Mouse (Mus musculus) embryonic stem cell, embryonic (primary cell): ENCODE measurements around the gene Lyar.

Experiments
- CTCF ChIA-PET, 4 experiments: fragments of 300-600 bp in 2 of 4; fragments of 350-600 bp in 2 of 4; sonication (Branson Sonifier 250); formaldehyde crosslinking; loops; one replicate each; lab custom pipeline; 2022; ENCODE audit warnings: inconsistent platforms in 2 of 4; lab: Charles Lee
- POLR2A ChIA-PET, 4 experiments: fragments of 300-600 bp in 2 of 4; fragments of 350-600 bp in 2 of 4; sonication (Branson Sonifier 250); formaldehyde crosslinking; loops; one replicate each; lab custom pipeline; 2022; ENCODE audit warnings: antibody characterized with exemption in 4 of 4, inconsistent platforms in 1 of 4; lab: Charles Lee

Lyar gene

DNA sequence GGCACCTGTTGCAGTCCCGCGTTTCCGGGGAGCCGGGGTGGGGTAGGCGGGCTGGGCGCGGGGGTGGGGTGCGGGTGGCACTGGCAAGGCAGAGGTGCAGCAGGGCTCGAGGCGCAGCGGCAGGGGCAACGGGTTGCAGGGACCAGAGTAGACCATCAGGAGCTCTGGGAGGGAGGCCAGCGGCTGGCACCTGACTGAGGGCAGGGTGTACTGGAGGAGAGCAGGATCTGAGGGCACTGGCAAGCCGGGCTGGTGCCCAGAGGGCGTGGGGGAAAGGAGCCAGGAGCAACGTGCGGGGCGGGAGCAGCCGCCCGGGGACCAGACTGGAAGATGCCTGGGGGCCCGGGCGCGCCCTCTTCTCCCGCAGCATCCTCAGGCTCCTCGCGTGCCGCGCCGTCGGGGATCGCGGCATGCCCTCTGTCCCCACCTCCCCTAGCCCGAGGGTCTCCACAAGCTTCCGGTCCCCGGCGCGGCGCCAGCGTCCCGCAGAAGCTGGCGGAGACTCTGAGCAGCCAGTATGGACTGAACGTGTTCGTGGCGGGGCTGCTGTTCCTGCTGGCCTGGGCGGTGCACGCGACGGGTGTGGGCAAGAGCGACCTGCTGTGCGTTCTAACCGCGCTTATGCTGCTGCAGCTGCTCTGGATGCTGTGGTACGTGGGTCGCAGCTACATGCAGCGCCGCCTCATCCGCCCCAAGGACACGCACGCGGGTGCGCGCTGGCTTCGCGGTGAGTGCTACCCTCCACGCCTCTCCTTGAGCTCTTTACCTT is 57.0 kb downstream of the Lyar start:
- POLR2A ChIA-PET: interaction anchor here in 2 of 4 experiments (0.6 to 1.2 kb wide), 4 partner anchors 11 to 389 kb away, joined by 3 to 4 read pairs (median 3); no protein-coding TSS in a partner anchor
- CTCF ChIA-PET: interaction anchor here in 1 of 4 experiments (0.8 kb wide), 1 partner anchor 303 kb away, joined by 3 read pairs; no protein-coding TSS in a partner anchor

GRCm38 (mm10) chr5:38277936-38278600 is 57.8 kb downstream of the Lyar start:
- POLR2A ChIA-PET: interaction anchor here in 2 of 4 experiments (0.6 to 1.2 kb wide), 3 partner anchors 11 to 242 kb away, joined by 3 to 4 read pairs (median 3); no protein-coding TSS in a partner anchor
- CTCF ChIA-PET: no interaction called here

DNA sequence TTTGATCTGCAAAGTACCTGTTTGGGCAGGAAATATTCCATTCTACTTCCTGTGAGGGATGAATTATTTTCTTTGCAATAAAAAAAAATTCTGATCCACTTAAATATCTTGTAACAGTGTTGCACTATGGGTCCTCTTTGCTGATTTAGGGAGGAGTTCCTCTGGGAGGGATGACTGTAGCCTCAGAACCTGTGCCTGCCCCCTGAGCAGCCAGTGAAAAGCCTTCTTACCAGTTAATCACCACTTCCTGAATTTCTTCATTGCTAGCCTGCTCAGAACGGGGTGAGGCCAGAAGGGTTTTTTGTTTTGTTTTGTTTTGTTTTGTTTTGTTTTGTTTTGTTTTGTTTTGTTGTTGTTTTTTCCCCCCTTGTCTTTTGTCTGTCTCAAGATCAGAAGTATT is 59.8 kb downstream of the Lyar start:
- CTCF ChIA-PET: interaction anchor here in 1 of 4 experiments (1.1 to 1.3 kb wide), 2 partner anchors 11 to 29 kb away, joined by 3 read pairs; no protein-coding TSS in a partner anchor
- POLR2A ChIA-PET: interaction anchor here in 1 of 4 experiments (0.6 kb wide), 1 partner anchor 144 kb away, joined by 3 read pairs; no protein-coding TSS in a partner anchor
